Mouse (Mus musculus): ENCODE results near the gene Irak3.

Irak3 gene

DNA sequence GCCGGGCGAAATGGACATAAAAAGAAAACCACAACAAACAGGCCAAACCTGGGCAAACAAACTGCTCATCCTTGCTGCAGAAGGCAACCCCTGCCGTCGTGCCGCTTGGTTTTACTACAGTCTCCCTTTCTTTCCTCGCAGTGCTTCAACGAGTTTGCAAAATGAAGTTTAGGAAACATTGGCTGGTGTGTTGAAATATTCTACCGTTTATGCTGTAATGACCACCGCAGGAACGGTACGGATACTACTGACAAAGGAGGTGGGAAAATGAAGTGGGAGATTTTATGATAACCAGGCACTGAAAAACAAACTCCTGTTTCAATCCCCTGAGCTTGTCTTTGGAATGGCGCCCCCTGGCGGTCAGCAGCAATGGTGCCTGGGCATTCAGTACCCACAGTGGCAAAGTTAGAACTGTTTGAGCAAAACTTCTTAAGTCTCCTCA lies at the start of gene Irak3:
Irak3 (minus strand) TSS at position 170 of the 442 bp plus-strand sequence.
- TF ChIP-seq GATA4 (IDR thresholded peaks at IDR 0.05; ENCODE audit: insufficient replicate concordance, low read length), result no peak

DNA sequence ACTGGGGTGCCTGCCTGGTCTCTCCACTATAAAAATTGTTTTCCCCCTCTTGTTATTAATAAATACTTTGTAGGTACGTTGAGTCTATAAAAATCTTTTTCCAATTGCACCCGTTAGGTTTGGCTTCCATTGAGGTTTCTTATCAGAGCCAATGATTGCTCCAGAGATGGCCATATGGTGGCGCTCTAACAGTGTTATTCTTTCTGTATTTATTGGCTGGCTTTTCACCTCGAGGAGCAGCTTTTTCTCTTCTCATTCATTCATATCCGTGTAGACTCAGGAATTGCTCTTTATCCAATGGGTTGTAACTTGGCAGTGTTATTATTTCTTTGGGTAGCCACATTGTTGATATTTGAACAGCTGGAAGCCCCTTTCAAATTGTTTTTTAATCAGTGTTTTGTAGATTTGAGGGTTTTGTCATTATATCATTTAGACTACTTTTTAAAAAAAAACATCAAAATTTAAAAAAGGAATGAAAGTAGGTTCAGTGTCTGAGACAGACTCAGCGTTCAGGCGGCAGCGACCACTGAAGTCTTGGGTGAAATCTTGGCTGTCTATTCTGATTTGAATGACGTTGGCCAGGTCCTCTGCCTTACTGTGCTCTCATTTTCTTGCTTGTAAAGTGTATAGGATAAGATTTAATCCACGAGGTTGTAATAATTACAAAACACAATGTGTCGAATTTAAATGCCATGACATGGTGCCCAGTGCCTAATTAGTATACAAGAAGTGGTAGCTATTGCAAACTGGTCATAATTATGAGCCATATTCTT lies 49.2 kb upstream of the Irak3 start:
- no peak for TF ChIP-seq GATA4 (IDR thresholded peaks at IDR 0.05; ENCODE audit: insufficient replicate concordance, low read length)

DNA sequence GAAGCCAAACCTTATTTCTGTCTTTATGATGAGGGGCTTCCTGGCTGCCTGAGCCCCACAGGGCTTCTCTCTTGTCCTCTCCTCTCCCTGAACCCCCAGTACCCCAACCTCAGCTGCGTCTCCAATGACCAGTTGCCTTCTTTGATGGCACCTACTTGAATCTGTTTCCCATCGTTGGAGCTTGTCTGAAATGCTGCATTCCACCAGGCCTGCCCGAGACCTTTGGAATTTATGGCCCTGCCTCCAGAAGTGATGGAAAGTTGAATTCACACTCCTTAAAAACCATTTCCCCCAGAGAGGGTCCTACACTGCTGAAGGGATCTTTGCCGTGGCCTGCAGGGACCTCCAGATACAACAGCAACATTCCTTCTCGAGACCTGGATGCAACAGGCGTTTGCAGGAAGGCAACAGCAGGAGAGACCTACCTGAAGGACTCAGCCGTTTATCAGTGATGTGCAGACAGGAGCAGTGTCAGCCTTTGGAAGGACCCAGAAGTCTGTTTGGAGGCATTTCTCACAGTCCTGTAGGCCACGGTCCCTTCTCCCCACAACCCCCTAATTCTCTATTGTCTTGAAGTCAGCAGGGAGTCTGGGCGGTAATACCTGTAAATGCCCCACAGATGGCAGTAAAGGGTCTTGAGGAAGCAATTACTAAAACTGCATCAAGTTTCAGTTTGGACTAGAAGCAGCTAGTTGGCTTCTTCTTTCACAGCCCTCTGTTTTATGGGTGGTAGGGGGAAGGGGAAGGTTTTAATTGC lies 45.2 kb upstream of the Irak3 start:
- TF ChIP-seq GATA4 (IDR thresholded peaks at IDR 0.05; ENCODE audit: insufficient replicate concordance, low read length), result no peak

DNA sequence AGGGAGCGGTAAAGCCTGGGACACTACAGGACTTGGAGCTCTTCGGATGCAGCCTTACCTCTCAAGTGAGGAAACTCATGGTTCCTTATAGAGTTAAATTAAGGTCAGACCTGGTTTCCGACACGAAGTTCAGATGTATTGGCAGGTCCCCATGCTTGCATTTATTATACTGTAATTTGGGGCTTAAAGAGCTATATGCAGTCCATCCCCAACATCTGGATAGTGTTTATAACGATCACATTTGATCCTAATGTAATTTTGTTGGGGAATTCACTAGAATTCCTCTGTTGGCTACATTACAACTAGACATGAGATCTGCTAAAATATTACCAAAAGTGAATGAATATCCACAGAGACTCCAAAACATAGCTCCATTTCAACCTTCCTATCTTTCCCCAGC lies 43.8 kb upstream of the Irak3 start:
- TF ChIP-seq GATA4 (IDR thresholded peaks at IDR 0.05; ENCODE audit: insufficient replicate concordance, low read length), result no peak

GRCm38 (mm10) chr10:120242421-120242820 lies 40.5 kb upstream of the Irak3 start:
- TF ChIP-seq GATA4 (IDR thresholded peaks at IDR 0.05; ENCODE audit: insufficient replicate concordance, low read length), result no peak

DNA sequence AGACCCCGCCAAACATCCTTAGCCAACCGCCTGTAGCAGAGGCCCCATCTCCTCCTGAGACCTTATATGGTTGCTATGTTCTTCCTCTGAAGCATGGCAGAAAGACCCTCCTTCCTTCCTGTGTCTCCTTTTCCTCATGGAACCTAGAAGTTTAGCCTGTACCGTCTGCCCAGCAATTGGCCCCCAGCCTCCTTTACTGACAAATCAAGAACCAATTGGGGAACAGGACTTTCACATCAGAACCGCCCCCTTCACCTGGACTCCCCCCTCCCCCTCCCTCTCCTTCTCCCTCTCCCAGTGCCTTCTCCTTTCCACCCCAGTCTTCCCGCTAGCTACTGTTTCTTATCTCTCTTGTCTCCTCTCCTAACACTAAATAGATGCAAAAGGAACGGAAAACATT lies 37.5 kb upstream of the Irak3 start:
- no peak for TF ChIP-seq GATA4 (IDR thresholded peaks at IDR 0.05; ENCODE audit: insufficient replicate concordance, low read length)

GRCm38 (mm10) chr10:120238241-120238640 lies 36.3 kb upstream of the Irak3 start:
- TF ChIP-seq GATA4 (IDR thresholded peaks at IDR 0.05; ENCODE audit: insufficient replicate concordance, low read length), result no peak

DNA sequence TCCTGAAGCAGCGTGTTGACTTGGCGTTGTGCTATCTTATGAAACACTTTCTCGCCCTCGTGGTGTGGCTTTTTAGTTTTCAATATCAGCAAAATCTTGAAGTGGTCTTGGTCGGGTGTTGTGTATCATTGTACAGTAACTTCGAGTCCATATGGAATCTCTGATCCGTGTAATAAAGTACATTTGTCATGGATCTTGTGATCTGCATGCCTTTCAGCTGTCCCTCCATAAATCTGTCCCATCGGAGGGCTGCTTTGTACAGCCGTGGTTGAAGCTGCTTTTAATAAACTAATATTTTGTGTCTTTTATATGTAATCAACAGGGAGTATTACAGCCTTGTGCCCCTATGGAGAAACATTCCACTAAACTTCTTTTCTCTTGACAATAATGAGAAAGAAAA lies 34.9 kb upstream of the Irak3 start:
- TF ChIP-seq GATA4 (IDR thresholded peaks at IDR 0.05; ENCODE audit: insufficient replicate concordance, low read length), result no peak

DNA sequence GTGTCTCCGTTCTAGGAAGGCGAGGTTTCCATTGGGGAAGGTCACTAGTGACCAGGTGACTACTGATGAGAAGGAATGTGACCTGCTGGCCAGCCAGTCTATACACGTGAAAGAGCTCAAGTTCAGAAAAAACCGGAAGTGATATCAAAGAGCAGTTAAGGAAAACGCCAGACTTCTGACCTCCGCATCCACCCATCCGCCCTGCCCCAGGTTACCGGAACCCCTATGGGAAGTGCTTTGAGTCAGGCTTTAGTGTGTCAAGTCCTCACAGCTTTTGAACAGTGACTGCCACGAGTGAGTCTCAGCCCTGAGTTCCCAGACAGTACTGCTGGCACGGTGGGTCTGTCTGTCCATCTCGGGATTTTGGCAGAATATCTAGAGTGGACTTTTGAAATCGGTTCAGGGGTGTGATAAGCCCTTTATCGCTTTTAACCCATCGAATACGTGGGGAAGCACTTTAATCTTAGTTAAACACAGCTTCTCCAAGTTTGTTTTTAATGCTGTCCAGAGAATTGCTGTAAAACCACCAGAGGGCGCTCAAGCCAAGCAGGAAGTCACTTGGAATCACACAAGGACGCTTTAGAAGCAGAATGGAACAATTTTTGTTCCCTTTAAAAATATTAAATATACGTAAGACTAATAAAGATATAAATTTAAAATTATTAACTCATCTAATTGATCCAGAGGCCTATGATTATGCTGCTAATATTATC lies 31.9 kb upstream of the Irak3 start:
- TF ChIP-seq GATA4 (IDR thresholded peaks at IDR 0.05; ENCODE audit: insufficient replicate concordance, low read length), result no peak

DNA sequence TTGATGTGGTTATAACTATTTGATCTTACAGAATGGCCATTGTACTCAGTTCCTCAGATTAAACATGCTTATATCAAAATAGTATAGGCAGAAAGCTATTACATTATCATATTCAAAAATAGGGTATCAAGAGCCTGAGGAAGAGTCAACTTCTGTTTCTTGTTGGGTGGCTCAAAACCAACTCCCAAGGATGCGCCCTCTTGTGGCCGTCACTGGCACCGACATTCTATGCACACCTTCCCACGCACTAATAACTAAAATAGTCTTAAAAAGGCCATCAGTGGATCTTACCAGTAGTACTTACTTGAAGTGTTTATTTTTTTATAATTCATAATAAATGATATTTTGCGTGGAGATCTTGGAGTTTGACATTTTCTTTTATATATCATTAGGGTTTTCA lies 29.8 kb upstream of the Irak3 start:
- TF ChIP-seq GATA4 (IDR thresholded peaks at IDR 0.05; ENCODE audit: insufficient replicate concordance, low read length), result no peak

DNA sequence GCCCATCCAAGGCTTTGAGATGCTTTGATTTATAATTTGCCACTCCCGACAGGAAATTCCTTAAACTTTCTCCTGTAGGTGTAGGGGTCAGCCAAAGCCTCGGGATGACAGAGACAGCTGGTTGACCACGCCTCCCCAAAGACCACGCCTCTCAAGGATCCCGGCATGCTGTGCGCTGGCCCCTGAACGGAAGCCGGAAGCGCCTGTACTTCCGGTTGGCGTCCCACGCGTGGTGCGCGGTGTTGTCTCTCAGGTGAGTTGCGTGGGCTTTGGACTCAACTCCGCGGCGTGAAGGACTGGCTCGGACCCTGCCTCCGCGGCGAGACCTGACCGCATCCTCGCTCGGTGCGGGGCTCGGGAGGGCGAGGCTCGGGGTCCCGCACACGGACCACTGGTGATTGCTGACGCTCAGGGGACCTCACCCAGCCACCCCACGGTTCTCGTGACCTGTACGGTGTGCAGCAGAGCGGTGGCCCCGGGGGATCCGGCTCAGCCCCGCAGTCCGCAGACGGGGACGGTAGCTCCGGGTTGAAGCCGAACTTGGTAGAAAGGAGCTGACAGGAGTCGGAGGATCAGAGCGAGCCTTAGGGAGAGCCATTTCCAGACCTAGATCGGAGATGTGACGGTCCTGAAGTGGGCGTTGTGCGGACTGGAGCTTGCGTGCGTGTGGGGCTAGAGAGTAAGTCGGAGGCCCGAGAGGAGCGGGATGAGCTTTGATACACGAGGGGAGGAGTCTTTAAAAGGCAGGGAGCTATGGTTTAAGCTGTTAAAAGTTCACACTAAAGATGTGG lies 25.1 kb upstream of the Irak3 start, which contains the start of gene Llph:
Llph (plus strand) TSS at position 200 of the 791 bp plus-strand sequence.
- no peak; the same call in 1 of the 2 replicates for TF ChIP-seq GATA4 (IDR thresholded peaks at IDR 0.05; ENCODE audit: insufficient replicate concordance, low read length)

GRCm38 (mm10) chr10:120220776-120221175 lies 18.8 kb upstream of the Irak3 start:
- TF ChIP-seq GATA4 (IDR thresholded peaks at IDR 0.05; ENCODE audit: insufficient replicate concordance, low read length), result no peak

- no peak for TF ChIP-seq GATA4 (IDR thresholded peaks at IDR 0.05; ENCODE audit: insufficient replicate concordance, low read length)
Observed at GRCm38 (mm10) chr10:120219578-120220359, 17.8 kb upstream of the Irak3 start.

GRCm38 (mm10) chr10:120218996-120219395 lies 17.1 kb upstream of the Irak3 start:
- no peak for TF ChIP-seq GATA4 (IDR thresholded peaks at IDR 0.05; ENCODE audit: insufficient replicate concordance, low read length)
